Mouse (Mus musculus) urinary bladder, postnatal 36 days (tissue): ENCODE data around the gene Cul4b.
"Not testable (repeated sequence)": the region's sequence is repeated elsewhere in the genome, so short reads cannot be mapped to it uniquely, and the experiment has no call there.

Experiments used
- DNase-seq, 2 experiments: peaks; one replicate each; pipeline ENCODE4 v3.0.0; 2022; ENCODE audit warnings: low spot score in 2 of 2, mixed read lengths in 1 of 2

Gene Cul4b

GRCm38 (mm10) chrX:38576078-38576477 lies at the start of gene Cul4b:
Cul4b (minus strand) TSS chrX:38576196.
- DNase-seq: no peak

- DNase-seq: no peak
Measured at GRCm38 (mm10) chrX:38600995-38601369, 25.0 kb upstream of the Cul4b start.

- DNase-seq: peak; percentile 47 to 62
Measured at GRCm38 (mm10) chrX:38600177-38600994, 24.4 kb upstream of the Cul4b start, which contains the start of gene Mcts1. Mcts1 (plus strand) TSS chrX:38600578.

- no peak for DNase-seq
Measured at GRCm38 (mm10) chrX:38593180-38593889, 17.3 kb upstream of the Cul4b start.

GRCm38 (mm10) chrX:38591749-38592148 lies 15.8 kb upstream of the Cul4b start:
- no peak for DNase-seq

GRCm38 (mm10) chrX:38589827-38590226 lies 13.8 kb upstream of the Cul4b start:
- no peak for DNase-seq

- no peak for DNase-seq
Measured at GRCm38 (mm10) chrX:38583261-38583660, 7.3 kb upstream of the Cul4b start.

- DNase-seq: no peak
Measured at GRCm38 (mm10) chrX:38581140-38581539, 5.1 kb upstream of the Cul4b start.

GRCm38 (mm10) chrX:38566521-38567205 lies 9.3 kb downstream of the Cul4b start:
- DNase-seq: no peak

GRCm38 (mm10) chrX:38565176-38565542 lies 10.8 kb downstream of the Cul4b start:
- no peak for DNase-seq

- DNase-seq: peak; percentile 79 to 89
Measured at GRCm38 (mm10) chrX:38564542-38565175, 11.3 kb downstream of the Cul4b start.

- DNase-seq: peak in 1 of 2 experiments; percentile 6
Measured at GRCm38 (mm10) chrX:38563941-38564541, 12.0 kb downstream of the Cul4b start.

- no peak for DNase-seq
Measured at GRCm38 (mm10) chrX:38553255-38553654, 22.7 kb downstream of the Cul4b start.

- DNase-seq: peak in 1 of 2 experiments; percentile 1
Measured at GRCm38 (mm10) chrX:38514556-38514955, 61.4 kb downstream of the Cul4b start.

GRCm38 (mm10) chrX:38504846-38505245 lies 71.2 kb downstream of the Cul4b start:
- peak; percentile 11 to 15 for DNase-seq

GRCm38 (mm10) chrX:38502182-38502581 lies 73.8 kb downstream of the Cul4b start:
- not testable (repeated sequence) for DNase-seq

- not testable (repeated sequence) for DNase-seq
Measured at GRCm38 (mm10) chrX:38485464-38485863, 90.5 kb downstream of the Cul4b start.
